13 mouse cellular contexts compared by ENCODE assay signal in the genomic region with DNA sequence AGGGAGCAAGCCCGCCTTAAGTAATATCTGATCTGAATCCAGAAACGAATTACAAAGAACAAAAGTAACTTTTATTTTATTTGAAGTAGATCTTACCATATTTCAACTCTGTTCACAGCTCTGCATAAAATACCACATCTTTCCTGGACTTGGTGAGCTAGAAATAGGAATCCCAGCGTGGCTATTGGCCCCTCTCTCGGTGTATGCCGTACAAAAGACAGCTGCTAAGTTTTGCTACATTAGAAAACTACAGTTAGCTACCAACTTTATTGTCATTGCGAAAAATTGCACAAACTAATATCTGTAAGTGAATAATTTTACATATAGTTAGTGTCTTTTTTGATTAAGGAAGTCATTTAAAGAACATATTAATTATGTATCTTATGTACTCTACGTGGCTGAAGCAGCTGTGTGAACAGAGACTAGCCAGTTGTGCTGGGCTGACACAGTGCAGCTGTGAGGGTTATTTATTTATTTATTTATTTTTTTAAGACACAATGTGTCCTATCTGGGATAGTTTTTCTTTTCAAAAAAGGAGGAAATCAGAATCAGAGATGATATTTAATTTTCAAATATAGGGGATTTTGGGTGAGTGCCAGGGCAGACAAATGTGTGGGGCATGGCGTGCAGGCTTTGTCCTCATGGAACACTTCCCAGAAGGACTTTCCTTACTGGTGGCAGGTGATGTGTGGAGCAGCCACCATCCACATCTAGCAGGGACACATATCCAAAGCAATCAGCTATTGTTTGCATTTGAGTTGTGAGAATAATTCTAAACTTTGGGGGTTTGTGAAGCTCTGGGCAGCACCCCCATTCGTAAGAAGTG.
"Had no signal": no experiment of that assay in that cellular context is flagged by ENCODE, and none has a peak within 500 bp of the region (broad histone marks: within the 10 kb centered on the region; RNA-seq: fewer than 3 reads in every experiment).

No protein-coding gene starts in this region.

- DNase-seq: kidney, adult 9 months; kidney, postnatal 25 days; lung, adult 18-20 months; right cerebral cortex, adult 18-20 months; right cerebral cortex, postnatal 25 days; thymus, postnatal 36 days had no signal

- H3K9ac ChIP-seq: hindbrain, embryonic 15.5 days; liver, embryonic 14.5 days; midbrain, embryonic 12.5 days; neural tube, embryonic 15.5 days had no signal

- H3K4me3 ChIP-seq: hindbrain, embryonic 15.5 days; layer of hippocampus, adult 2 months; midbrain, embryonic 12.5 days; neural tube, embryonic 15.5 days had no signal

- H3K36me3 ChIP-seq: hindbrain, embryonic 15.5 days; midbrain, embryonic 12.5 days; neural tube, embryonic 15.5 days had no signal

- H3K9me3 ChIP-seq: hindbrain, embryonic 15.5 days; midbrain, embryonic 12.5 days; neural tube, embryonic 15.5 days had no signal

- H3K27ac ChIP-seq: hindbrain, embryonic 15.5 days; layer of hippocampus, adult 2 months; liver, embryonic 14.5 days; midbrain, embryonic 12.5 days; neural tube, embryonic 15.5 days had no signal

- H3K4me2 ChIP-seq: hindbrain, embryonic 15.5 days; midbrain, embryonic 12.5 days; neural tube, embryonic 15.5 days had no signal

- ATAC-seq: intestine, embryonic 16.5 days; midbrain, embryonic 16.5 days had no signal
